Mouse (Mus musculus) bone marrow macrophage, adult 2 months (primary cell): ENCODE measurements at regions not wholly inside any gene's neighbourhood (a gene's known extent, or its start where the extent isn't known, plus 50 kb on each side); places are given as distances from the start of the nearest gene placed in this dataset.

ENCODE experiments used
- H3K27ac ChIP-seq: 2 replicates; pipeline ENCODE4 v1.5.1; 2012; ENCODE audit warnings: low read depth, low read length; ENCODE audit not compliant: insufficient read depth
- H3K4me1 ChIP-seq: 2 replicates; pipeline ENCODE4 v1.6.1; 2012; ENCODE audit warnings: low read length; ENCODE audit not compliant: control insufficient read depth, insufficient read depth
- H3K4me3 ChIP-seq: 2 replicates; pipeline ENCODE4 v1.5.1; 2012; ENCODE audit warnings: mild to moderate bottlenecking, low read length, moderate library complexity; ENCODE audit not compliant: insufficient read depth
- CTCF ChIP-seq: IDR thresholded peaks from 2 replicates; pipeline ENCODE4 v1.5.1; 2012; ENCODE audit warnings: low read depth, mild to moderate bottlenecking, low read length, moderate library complexity
- POLR2A ChIP-seq: IDR thresholded peaks from 2 replicates; pipeline ENCODE4 v1.6.1; 2012; ENCODE audit warnings: mild to moderate bottlenecking, low read depth, low read length, borderline replicate concordance

DNA sequence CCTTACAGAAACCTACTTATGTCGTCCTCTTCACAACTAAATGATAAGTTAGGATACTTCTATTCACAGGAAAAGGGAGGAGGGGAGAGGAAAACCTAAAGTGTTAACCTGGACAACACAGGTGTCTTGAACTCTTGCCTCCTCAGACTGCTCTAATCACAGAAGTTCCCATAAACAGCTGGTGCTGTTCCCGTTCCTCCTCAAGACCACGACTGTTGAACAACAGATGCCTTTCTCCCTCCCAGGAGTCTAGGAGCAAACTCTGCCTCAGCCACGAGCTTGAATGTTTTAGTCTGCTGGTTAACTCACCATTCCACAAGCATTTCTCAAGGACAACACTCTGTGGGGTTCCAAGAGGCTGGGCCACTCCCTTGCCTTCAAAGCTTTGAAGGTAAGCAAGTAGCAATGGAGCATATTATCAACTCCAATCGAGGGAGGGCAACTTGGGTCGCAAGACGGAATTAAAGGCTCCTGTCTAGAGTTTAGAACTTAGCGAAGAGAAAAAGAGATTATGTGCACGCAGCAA, 186.6 kb upstream of the Bcl6 start:
- Histone ChIP-seq H3K27ac (no peak overlapping the region), H3K4me3 (no peak overlapping the region), H3K4me1 (peaks cover 13% of the 10 kb centered on the region)
- TF ChIP-seq POLR2A: no peak
- no peak for TF ChIP-seq CTCF

DNA sequence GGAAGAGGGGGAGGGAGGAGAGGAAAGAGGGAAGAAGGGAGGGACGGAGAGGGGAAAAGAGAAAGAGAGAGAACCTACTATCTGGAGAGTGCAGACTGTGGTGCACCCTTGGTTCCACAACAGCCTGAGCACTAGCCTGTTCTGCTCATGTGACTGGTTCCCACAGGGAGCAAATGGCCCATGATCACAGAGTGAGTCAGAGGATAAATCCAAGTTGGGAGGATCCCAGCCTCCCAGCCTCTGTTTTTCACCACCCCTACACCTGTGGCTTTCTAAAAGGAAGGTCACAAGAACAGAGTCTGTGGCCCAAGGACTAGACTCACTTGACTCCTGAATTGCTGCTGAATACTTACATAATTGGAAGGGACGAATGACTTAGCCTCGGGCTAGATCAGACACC, 185.9 kb upstream of the Bcl6 start:
- H3K4me3 ChIP-seq: no peak overlapping the region
- H3K4me1 ChIP-seq: peaks cover 13% of the 10 kb centered on the region
- H3K27ac ChIP-seq: no peak overlapping the region

DNA sequence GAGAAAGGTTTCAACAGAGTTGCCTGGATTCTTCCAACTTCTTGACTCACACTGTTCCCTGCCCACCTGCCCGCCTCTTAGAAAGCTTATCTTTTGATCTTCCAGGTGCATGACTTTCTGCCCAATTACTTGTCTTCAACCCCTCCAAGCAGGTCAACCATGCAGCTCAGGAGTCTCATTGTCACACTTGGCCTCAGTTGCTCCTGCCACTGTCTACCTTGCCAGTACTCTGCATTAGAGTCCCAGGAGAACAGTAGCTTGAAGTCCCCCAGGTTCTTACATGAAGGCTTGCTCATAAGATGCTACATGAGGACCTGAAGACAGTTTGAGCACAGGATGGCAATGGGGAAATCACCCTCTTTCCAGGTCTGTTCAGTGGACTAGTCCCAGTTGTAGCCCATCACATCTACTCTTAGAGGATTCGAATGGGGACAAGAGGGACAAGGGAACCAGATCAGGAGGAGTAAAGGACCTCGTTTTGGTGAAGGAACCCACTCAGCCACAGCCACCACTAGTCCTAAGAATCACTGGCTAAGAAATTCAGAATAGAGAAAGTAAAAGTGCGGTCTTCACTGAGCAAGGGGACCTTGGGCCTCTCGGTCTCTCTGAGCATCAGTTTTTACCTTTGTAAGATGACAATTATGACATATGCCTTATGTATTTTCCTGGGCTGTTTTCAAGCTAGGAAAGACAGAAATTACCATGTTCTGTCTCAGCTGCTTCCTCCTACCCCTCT, 185.3 kb upstream of the Bcl6 start:
- Histone ChIP-seq H3K27ac (no peak overlapping the region), H3K4me3 (no peak overlapping the region), H3K4me1 (peaks cover 8% of the 10 kb centered on the region)
- TF ChIP-seq POLR2A (no peak), CTCF (no peak)

More for the DNA sequence above, 185.9 kb upstream of the Bcl6 start:
- TF ChIP-seq POLR2A: no peak
- TF ChIP-seq CTCF: no peak

DNA sequence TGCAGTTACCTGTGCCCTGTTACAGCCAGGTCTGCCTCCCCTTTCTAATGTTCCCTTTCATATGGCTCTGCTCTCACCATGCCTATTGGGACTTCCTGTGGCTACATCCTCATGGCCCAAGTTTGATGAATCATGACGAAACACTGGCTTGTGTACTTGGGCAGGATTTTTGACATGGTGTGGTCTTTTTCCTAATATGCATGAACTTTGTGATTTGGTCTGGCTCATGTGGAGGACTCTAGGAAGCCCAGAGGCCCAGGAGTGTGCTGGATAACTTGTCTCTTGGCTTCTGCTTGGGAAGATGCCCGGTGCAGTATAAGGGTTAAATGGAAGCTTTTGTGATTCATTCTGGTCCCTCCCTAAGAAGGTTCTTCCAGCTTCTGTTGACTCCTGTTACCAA, 184.0 kb upstream of the Bcl6 start:
- H3K27ac ChIP-seq: no peak overlapping the region
- no peak overlapping the region for H3K4me3 ChIP-seq
- H3K4me1 ChIP-seq: peaks cover 8% of the 10 kb centered on the region
- TF ChIP-seq POLR2A: no peak
- TF ChIP-seq CTCF: no peak

DNA sequence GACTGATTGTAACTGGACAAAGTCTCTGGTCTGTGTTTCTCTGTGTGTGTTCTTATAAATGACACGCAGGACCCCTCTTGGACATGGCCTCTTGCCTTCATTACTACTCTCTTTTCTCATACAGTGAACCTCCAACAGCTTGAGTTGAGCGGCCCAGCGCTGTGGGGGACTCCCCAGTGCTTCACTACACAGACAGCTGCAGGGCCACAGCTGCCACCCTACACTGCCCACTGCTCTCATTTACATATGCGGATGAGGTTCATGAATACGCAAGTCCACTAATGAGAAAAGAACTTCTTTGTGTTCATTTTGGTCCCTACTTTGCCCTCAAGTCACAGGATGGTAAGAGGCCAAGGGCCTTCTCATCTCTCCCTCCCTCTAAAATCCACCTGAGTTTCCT, 183.4 kb upstream of the Bcl6 start:
- H3K4me3 ChIP-seq: no peak overlapping the region
- no peak overlapping the region for H3K27ac ChIP-seq
- peaks cover 8% of the 10 kb centered on the region for H3K4me1 ChIP-seq
- TF ChIP-seq CTCF (no peak), POLR2A (no peak)

DNA sequence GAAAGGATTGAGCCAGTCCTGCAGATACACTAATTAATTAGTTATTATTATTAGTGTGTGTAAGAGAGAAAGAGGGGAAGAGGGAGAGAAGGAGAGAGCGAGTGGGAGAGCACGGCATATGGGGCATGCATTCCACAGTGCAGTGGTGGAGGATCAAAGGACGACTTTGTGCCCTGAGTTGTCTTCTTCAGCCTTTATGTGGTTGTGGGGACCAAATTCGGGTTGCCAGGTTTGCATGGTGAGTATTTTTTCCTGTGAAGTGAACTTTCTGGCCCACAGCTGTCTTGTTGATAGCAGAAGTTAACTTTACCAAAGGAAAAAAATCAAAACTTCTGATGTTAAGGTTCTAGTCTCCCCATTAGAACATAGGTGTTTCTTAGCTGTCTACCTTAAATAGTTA, 182.5 kb upstream of the Bcl6 start:
- Histone ChIP-seq H3K4me3 (no peak overlapping the region), H3K4me1 (peaks cover 8% of the 10 kb centered on the region)
- TF ChIP-seq CTCF (no peak), POLR2A (no peak)

DNA sequence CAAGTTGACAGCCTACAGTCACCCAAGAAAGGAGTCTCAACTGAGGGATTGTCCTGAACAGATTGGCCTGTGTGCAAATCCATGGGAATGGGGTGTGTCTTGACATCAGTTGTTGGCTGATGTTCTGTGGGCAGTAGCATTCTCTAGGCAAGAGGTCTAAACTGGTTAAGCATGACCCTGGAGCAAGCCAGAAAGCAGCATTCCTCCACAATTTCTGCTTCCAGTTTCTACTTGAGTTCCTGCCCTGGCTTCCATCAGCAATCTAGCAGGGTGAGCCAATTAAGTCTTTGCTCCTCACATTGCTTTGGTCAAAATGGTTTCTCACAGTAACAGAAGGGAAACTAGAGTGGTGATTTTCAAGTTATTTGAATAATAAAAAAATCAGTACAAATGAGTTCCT, 177.8 kb upstream of the Bcl6 start:
- Histone ChIP-seq H3K4me3 (no peak overlapping the region), H3K27ac (no peak overlapping the region), H3K4me1 (peaks cover 13% of the 10 kb centered on the region)
- TF ChIP-seq POLR2A (no peak), CTCF (no peak)

More for the DNA sequence above, 182.5 kb upstream of the Bcl6 start:
- H3K27ac ChIP-seq: no peak overlapping the region

DNA sequence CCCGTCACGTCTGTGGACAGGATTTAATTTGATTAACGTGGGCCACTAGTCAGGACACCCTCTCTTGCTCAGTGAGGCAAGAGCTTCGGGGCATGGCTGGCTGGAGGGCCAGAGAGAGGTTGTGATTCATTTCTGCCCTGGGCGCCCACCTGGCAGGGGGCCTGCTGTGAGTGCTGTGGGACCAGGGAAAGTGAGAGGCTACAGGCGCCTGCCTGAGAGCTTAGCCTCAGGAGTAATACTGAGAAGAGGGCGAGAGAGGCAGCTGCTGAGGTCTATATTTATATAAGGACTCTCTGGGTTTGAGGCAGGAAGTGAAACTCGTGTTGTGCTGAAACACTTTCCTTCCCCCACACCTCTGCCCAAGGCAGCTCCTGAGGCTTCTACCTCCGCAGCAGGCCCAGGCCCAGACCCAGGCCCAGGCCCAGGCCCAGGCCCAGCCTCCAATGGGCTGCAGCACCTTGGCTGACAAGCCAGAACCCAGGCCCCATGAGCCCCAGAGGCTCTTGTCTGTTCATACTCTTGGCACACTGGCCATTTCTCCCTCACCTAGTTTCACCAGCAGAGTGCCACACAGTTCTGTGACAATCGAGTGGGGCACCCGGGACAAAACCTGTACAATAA, 176.9 kb upstream of the Bcl6 start:
- Histone ChIP-seq H3K27ac (no peak overlapping the region), H3K4me1 (peaks cover 13% of the 10 kb centered on the region), H3K4me3 (no peak overlapping the region)
- TF ChIP-seq CTCF: no peak
- no peak for TF ChIP-seq POLR2A

DNA sequence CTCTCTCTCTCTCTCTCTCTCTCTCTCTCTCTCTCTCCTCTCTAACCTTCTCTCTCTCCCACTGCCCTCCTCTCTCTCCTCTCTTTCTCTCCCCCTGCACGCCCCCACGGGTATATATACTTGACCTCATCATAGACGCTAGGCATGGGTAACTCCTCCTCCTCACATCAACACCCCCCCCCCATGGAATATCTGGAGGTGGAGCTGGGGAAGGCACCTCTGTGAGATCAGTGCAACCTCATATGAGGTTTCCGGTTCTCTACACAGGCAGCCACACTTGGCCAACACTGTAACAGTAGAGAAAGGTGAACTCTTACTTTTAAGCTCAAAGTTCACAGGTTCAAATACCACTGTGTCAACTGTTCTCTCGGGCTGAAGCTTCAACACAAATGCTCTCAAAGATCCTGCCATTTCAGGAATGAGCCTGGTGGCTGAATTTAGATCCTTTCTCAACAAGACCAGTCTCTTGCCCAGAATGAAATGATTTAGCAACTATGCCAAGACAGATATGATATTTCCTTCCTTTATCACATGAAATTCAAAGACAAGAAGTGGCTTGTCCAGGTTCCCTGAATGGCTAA, 172.1 kb upstream of the Bcl6 start:
- H3K4me1 ChIP-seq: peaks cover 10% of the 10 kb centered on the region
- no peak overlapping the region for H3K27ac ChIP-seq
- TF ChIP-seq POLR2A (no peak), CTCF (no peak)
- no peak overlapping the region for H3K4me3 ChIP-seq

DNA sequence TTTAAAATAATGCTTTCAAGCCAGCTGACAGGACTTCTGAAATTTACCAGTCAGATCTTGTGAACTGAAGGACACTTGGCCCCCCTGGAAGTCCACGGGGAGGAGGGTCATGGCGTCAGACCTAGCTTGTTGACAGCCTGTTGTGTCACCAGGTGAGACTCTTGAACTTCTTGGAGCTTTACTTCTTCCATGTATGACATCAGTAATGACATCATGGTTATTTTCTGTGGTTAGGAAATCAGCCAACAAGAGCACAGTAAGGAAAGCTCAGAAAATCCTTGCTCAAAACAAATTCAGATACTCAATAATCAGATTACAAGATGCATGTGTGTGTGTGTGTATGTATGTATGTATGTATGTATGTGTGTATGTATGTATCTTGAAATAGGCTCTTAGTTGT, 170.7 kb upstream of the Bcl6 start:
- H3K27ac ChIP-seq: no peak overlapping the region
- H3K4me1 ChIP-seq: no peaks in the 10 kb centered on the region; the same call in 1 of the 2 replicates
- no peak overlapping the region for H3K4me3 ChIP-seq
- no peak for TF ChIP-seq POLR2A
